Mouse (Mus musculus) G1E-ER4 (cell line): ENCODE measurements around the gene Nat9. TPM values are rescaled to one million over a fixed set of nuclear protein-coding genes. Genes with fewer than 3 reads are reported as not detected.

Source experiments
- GATA1 ChIP-seq: IDR thresholded peaks from one replicate; pipeline ENCODE4 v1.8.0; 2012; ENCODE audit warnings: low read length, inconsistent platforms
- polyA plus RNA-seq: library from polyadenylated mRNA; stranded (reverse); fragments of >175 nt; gene quantifications from 2 replicates; pipeline ENCODE4 v1.2.3, GENCODE M21; 2012

Nat9 gene
- polyA plus RNA-seq, 1 experiment = 35.0 TPM

DNA sequence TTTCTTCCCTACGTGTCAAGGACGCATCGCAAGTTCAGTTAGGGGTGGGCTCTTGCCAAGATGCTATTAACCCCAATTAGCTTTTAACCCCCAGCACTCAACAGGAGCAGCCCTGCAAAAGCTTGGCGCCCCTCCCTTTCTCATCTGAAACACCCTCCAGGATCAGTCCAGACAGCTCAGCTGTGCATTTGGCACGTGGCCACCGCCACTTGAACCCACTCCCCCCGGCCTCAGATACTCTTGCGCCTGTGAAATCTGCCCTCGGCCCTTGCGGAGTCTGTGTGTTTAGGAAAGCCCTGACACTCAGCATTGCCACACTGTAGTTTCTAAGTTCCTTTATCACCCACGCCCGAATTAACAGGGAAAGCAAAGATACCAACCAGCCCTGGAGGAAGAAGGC lies 34.4 kb upstream of the Nat9 start:
- no peak for TF ChIP-seq GATA1

DNA sequence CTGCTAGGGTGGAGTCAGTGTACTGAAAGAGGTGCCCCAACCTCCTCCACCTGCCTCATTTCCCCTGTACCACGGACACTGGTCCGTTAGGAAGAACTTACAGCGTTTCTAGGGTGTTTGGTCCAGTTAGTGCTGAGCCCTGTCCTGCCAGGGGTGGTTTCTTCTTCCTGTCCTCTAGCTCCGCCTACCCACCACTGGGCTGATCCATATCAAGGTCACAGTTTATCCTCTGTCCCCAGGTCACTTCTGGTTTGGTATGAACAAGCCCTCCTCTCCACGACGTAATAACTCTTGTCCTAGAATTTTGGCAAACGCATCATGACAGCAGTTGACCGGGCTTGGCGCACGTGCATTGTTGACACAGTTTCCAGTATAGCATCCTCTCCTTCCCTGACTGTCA lies 32.0 kb upstream of the Nat9 start:
- no peak for TF ChIP-seq GATA1

DNA sequence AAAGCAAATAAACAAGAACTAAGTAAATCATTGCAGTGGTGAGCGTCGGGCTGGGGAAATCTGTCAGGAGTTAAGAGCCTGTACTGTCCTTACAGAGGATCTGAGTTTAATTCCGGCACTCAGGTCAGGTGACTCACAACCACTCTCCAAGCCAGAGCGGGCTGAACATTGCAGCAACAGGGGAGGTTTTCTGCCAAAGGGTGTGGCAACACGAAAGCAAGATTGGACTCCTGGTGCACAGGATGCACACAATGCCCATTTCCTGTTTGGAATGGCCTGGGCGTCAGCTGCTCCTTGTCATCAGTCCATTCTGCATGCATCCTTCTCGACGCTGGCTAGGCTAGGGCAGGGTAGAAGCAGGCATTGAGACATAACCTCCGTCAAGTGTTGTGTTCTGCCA lies 31.6 kb upstream of the Nat9 start:
- no peak for TF ChIP-seq GATA1

DNA sequence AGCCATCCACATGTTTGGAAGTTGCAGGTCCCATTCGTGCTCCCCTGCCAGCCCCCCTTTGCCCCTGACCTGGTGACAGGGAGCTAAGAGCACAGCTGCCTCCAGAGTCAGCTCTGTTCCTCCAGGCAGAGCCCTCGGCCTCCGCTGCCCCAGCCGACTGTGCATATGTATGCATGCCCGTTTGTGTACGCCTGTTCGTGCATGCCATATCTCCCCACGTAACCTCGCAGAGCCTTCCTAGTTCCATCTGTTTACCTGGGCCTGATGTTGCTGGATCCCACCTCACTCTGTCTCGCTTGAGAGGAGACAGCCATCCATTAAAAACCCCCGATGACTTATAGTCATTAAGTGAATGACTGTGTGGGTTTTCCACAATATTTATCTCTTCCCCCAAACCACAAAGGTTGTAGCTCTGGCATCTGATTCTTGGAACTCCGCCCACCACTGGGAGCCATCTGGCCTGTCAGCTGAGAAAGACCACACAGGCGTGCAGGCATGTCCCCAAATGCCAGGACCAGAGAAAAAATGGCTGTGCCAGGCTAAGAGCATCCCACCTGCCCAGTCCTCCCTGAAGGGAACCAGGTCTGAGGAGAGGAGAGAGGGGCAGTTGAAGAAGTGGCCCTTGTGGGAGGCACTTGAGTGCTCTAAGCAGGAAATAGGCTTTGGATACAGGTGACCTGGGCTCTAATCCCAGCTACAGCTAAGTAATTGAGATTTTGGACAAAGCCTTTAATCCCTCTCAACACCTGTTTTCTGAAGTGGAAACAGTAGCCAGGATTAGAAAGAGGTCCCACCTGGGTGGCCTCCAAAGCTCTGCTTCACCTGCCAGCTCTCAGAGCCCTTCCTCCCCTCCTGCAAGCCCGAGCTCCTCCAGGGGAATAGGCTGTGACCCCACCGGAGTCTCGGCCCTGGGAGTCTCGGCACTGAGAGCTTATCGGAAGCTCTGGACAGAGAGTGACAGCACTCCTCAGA lies 30.1 kb upstream of the Nat9 start:
- TF ChIP-seq GATA1 = no peak

DNA sequence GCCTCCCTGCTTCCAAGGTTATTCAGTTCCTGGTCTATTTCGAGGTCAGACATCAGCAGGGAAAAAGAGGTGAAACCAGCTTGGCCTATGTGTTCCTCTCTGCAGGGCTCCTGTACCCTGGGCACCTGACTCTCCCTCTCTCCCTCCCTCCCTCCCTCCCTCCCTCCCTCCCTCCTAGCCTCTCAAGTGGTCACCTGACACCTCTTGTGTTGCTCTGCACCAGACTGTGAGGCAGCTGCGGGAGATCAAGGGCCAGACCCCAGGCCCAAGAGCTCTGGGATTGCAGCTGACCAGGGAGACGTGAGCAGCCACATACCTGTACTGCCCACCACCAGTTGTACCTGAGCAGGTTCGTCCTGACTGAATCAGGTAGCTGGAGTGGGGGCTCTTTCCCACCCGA lies 27.5 kb upstream of the Nat9 start:
- TF ChIP-seq GATA1 = no peak

DNA sequence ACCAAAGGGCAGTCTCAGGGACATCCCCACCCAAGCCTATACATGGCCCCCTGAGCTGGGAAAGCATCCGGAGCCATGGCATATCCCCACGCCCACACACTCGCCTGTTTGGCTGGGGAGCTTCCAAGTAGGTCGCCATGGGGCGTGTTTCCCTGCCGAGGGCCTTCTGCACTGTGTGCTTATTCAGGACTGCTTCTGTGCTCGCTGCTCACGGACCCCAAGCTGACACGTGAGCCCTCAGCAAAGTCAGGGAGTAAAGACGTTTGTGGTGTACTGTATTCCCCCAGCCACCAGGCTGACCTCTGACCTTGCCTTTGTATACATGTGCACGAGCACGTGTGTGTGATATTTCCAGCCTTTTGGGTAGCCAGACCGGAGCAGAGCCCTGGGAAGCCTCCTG lies 24.5 kb upstream of the Nat9 start:
- TF ChIP-seq GATA1 = no peak

DNA sequence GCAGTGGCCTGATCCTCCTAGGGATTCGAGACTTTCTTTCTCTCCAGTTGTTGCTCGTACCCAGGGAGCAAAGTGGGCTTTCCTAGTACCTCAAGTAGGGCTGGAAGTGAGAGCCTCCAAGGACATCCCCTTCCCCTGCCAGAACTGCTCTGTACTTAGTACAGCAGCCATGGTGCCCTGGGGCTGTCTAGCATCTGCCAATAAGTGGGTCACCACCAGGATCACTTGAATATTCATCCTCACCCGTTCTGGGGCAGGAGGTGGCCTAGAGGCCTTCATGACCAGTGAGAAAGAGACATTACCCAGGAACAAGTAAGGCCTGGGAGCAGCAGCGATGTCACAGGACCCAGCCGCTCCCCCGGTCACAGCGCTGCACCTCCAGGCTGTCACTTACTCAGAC lies 22.3 kb upstream of the Nat9 start:
- no peak for TF ChIP-seq GATA1

DNA sequence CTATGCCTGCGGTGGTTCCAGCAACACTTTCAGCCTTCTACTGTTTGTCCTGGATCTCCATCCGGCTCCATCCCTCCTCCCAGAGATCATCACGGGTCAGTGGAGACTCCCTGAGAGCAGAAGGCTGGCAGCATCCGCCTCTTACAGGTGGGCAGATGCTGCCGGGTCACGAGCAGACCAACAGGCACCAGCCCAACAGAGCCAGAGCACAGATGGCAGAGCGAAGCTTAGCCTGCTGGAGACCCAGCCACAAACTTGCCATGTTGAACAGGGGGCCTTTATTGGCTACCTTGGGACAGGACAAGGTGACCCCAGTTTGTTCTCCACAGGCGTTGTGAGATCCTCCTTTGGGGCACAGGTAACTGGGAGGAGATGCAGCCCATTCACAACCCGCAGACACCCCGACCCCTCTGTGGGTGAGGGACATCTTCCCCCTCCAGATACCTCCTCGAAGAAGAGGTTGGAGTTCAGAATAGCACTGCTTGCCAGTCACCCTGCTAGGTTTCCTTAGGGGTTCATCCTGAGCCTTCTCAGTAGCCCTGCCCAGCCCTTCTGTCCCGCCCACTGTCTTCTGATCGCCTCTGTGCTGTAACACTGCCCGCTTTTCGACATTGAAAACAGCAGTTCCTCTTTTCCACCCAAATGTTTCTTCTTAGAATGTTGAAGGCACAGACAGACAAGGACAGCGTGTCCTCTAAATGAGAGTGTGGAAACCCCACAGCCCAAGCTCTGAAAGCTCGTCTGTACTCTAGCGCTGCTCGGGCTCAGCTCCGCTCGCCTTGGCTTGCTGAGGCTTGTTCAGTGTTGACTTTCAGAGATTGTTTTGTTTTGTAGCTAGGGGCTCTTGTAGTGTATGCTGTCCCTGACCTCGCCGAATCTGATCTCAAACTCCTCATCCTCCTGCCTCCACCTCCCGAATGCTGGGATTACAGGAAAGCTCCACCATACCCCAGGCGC lies 21.4 kb upstream of the Nat9 start:
- no peak for TF ChIP-seq GATA1

DNA sequence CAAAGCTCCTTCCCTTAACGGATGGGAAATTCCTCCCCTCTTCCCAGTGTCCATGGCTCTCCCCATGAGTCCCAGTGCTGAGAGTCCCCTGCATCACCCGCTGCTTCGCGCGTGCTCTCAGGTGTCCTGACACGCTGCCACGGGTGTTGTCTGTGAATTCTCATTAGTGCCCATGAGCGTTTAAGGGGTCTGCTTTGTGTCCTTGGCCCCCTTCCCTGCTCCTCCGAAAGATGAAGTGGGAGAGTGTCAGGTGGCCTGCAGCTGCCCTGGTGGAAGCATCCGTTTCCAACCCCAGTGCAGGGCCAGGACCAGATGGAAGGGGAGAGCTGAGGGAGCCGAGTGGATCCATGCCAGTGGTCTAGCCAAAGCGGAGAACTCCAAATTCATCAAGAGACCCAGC lies 20.5 kb upstream of the Nat9 start:
- no peak for TF ChIP-seq GATA1

DNA sequence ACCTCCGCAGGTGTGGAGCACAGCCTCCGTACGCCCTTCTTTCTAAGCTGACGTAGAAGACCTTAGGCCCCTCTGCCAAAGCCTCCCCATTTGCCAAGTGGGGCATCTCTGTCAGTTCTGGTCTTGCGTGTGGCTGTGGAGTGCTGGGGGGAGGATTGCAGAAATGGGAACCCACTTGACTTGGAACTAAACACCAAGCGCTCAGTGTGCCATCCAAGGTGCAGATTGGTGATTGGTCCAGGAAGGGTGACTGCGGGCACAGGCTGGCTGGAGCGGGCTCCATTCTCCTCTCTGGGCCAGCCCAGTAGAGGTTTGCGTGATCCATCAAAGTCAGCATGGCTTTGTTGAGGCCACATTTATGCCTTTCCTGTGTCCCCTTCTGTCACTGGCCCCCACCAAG lies 15.1 kb upstream of the Nat9 start:
- TF ChIP-seq GATA1 = no peak

DNA sequence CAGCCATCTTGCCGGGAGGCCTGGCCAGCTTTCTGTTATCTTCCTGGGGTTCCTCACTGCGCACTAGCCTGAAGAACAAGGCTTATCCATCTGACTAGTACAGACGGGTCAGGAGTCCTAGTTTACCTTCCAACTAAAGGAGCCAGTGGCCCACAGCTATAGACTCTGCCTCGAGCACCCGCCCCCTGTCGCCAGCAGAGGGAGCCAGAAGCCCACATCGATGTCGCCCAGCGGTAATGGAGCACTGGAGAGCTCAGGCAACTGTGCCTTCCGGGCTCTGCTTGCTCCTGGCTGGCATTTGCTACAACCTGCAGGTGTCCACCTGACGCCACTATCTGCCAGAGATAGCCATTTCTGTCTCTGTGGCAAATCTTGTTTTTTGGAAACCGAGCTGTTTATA lies 14.7 kb upstream of the Nat9 start:
- TF ChIP-seq GATA1 = no peak

DNA sequence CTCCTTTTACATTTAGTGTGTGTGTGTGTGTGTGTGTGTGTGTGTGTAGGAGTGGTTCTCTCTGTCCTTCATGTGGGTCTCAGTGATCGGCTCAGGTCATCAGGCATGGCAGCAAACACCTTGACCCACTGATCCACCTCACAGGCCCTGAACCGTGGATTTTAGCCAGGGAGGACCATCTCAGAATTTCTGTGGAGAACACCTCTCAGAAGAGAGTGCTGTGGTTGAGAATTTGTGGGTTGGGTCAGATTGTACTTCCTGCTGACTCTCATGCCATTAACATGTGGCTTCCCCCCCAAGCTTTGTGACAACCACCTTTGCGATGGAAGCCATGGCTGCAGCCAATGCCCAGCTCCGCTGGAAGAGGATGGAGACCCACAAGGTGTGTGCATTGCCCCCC lies 12.9 kb upstream of the Nat9 start:
- TF ChIP-seq GATA1 = no peak

DNA sequence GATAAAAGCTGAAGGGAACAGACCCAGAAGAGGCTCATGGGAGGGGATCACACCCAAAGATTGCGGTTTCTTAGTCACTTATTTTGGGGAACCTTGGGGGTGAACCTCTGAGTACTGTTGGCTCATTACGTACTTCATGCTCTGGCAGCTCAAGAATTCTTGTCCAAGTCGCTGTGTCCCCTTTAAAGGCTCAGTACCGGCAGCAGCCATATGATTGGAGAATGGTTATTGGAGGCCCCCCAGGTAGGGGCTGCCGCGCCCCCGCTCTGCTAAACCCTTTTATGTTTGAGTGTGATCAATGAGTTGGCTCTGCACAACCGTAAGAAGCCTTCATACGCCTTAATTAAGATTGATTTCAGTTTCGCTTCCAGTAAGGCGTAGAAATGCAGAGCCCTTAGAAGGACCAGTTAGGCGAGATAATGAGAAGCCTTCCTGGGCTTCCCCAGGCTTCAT lies 11.3 kb upstream of the Nat9 start:
- no peak for TF ChIP-seq GATA1

DNA sequence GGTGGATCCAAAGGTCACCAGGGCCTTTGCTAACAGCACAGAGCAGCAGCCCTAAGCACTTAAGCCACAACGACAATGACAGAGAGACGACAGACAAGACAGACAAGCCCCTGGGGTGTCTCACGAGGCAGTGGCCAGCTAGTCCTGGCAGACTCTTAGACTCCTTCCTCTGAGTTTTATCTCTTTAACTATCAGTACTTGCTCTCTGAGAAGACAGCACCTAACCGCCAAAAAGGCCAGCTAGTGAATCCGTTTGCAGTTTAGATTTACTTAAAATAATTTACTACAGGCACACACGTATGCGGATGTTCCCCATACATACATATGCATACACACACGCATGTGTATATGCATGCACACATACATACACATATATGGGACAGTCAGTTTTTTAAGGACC lies 9.9 kb upstream of the Nat9 start:
- TF ChIP-seq GATA1 = no peak

DNA sequence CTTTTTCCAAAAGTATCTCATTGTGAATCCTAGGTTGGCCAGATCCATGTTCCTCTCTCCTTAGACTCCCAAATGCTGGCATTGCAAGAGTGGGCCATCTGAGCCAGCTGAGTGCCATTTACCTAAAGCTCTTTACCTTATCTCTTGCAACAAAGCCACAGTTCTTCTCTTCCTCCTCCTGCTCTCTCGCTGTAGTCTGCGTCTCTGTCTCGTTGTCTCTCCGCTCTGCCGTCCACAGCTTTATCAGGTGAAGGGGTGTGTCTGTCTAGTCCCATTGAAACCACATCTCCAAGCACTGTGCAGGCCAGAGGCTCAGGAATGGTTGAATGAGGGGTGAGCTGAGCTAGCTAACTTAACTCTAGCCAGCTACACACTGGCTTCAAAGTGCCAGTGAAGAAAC lies 8.3 kb upstream of the Nat9 start:
- TF ChIP-seq GATA1 = peak; percentile 20

DNA sequence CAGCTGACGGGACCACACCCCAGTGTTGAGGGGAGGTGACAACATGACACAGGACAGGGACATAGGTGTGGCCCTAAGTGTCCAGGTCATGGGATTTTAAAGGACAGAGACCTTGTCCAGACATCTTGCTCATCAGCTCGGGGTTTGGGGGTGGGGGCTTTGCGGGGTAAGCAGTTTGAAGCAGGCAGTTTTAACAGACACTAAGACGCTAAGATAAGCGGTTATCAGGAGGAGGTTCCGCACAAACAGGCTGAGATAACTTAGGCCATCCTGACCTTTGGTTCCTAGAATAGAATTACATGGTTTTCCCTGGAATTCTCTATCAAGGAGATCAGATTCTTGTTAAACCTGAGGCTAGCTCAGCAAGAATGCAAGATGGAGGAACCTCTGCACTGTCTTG lies 7.0 kb upstream of the Nat9 start:
- peak; percentile 71 for TF ChIP-seq GATA1
